Mouse (Mus musculus) G1E (cell line): Measurements from ENCODE around the gene Coq3.

Experiments used
- CTCF ChIP-seq: IDR thresholded peaks from 2 replicates; pipeline ENCODE4 v1.5.1; 2012; ENCODE audit warnings: low read depth, low read length, inconsistent platforms, mixed read lengths
- GATA1 ChIP-seq: IDR thresholded peaks from 2 replicates; pipeline ENCODE4 v1.6.1; 2012; ENCODE audit warnings: borderline replicate concordance, low read length, inconsistent platforms, mixed read lengths
- GATA2 ChIP-seq: IDR thresholded peaks from 2 replicates; pipeline ENCODE4 v1.6.1; 2012; ENCODE audit warnings: low read depth, low read length, inconsistent platforms, borderline replicate concordance
- POLR2AphosphoS5 ChIP-seq: IDR thresholded peaks from 2 replicates; pipeline ENCODE4 v1.6.1; 2012; ENCODE audit warnings: low read depth, low read length, inconsistent platforms; ENCODE audit not compliant: insufficient replicate concordance
- TAL1 ChIP-seq: conservative IDR thresholded peaks from 2 replicates; pipeline ENCODE4 v1.6.1; 2012; ENCODE audit warnings: low read depth, low read length, inconsistent platforms, mixed read lengths

- TF ChIP-seq CTCF: no peak
- no peak for TF ChIP-seq TAL1
- no peak for TF ChIP-seq GATA1
- no peak for TF ChIP-seq POLR2AphosphoS5
- no peak for TF ChIP-seq GATA2
Measured at GRCm38 (mm10) chr4:21930971-21931771, 51.7 kb downstream of the Coq3 start, which contains the start of gene Faxc.
